Comparison of ENCODE assay signal across 26 mouse cellular contexts in genomic region chr11:99223310-99223709, GRCm38 (mm10). TPM values are rescaled to one million over a fixed set of nuclear protein-coding genes. Genes with fewer than 3 reads are reported as not detected.
A peak's percentile ranks its signal among the peaks of the same experiment; 100 is the strongest.
DNase-seq lines count a peak whose midpoint lies in the region; ATAC-seq and TF ChIP-seq lines count a peak whose summit lies in the region.
"Had no signal": no experiment of that assay in that cellular context is flagged by ENCODE, and none has a peak within 500 bp of the region (broad histone marks: within the 10 kb centered on the region; RNA-seq: fewer than 3 reads in every experiment).

No protein-coding gene starts in this region.

- peaks cover 35% of the 10 kb centered on the region for H3K36me3 ChIP-seq in heart, adult 2 months (ENCODE audit: control insufficient read depth, insufficient read depth, low read length)
- H3K36me3 ChIP-seq in heart, embryonic 15.5 days = peaks cover 65% of the 10 kb centered on the region

- peaks cover 5% of the 10 kb centered on the region for H3K79me2 ChIP-seq in heart, adult 2 months (replicated peaks; ENCODE audit: control insufficient read depth, insufficient read depth, low read length)

- no peak for TF ChIP-seq EP300 in heart, adult 2 months (IDR thresholded peaks at IDR 0.05; ENCODE audit: insufficient read depth, low read depth, low read length)

- no peak for TF ChIP-seq POLR2A in heart, adult 2 months (IDR thresholded peaks at IDR 0.05; ENCODE audit: insufficient read depth, low read depth, low read length)

- no peak for ATAC-seq in heart, embryonic 15.5 days (replicated peaks; ENCODE audit: insufficient number of reproducible peaks, insufficient read depth, low FRiP score, low read depth)
- ATAC-seq: forebrain, embryonic 14.5 days; forebrain, embryonic 16.5 days had no signal

- H3K27me3 ChIP-seq in heart, adult 2 months (ENCODE audit: control insufficient read depth, insufficient read depth, low read length) = no peaks in the 10 kb centered on the region
- H3K27me3 ChIP-seq in heart, embryonic 15.5 days = no peaks in the 10 kb centered on the region
- H3K27me3 ChIP-seq: embryonic facial prominence, embryonic 12.5 days; embryonic facial prominence, embryonic 15.5 days; forebrain, embryonic 12.5 days had no signal

- WGBS in heart, adult 2 months = 43% methylated on average over 5 of the region's 5 CpGs
- WGBS in heart, embryonic 15.5 days = 78% methylated on average over 5 of the region's 5 CpGs

- TF ChIP-seq CTCF in gastrocnemius, adult 2 months (IDR thresholded peaks at IDR 0.05) = no peak
- no peak for TF ChIP-seq CTCF in heart, adult 2 months (IDR thresholded peaks at IDR 0.05)

- no peak for DNase-seq in gastrocnemius, adult 2 months
- DNase-seq in gastrocnemius, postnatal 14 days = no peak
- DNase-seq in heart, adult 2 months = no peak
- DNase-seq in heart, adult 8-10 months (ENCODE audit: low spot score) = no peak
- DNase-seq in heart, adult 9 months (ENCODE audit: low spot score in 2 of 2) = no peak
- DNase-seq: adrenal gland, adult 2 months; adrenal gland, postnatal 10 days; adrenal gland, postnatal 25 days; cerebellum, adult 11 months; cerebellum, adult 18-20 months; cerebellum, adult 8-10 months; cerebellum, adult 9-11 months; cerebellum, postnatal 14 days; cerebellum, postnatal 36 days; embryo, embryonic 11 days had no signal

- H3K4me2 ChIP-seq in heart, embryonic 15.5 days = no peak overlapping the region
- H3K4me2 ChIP-seq: embryonic facial prominence, embryonic 12.5 days; embryonic facial prominence, embryonic 15.5 days; forebrain, embryonic 12.5 days had no signal

- H3K27ac ChIP-seq in gastrocnemius, adult 2 months = peak overlapping the region; percentile 82; the same call in 1 of the 2 replicates
- peak overlapping the region; percentile 58 for H3K27ac ChIP-seq in heart, adult 2 months
- H3K27ac ChIP-seq in heart, embryonic 15.5 days = peak overlapping the region; percentile 13; the same call in 1 of the 2 replicates
- H3K27ac ChIP-seq: embryonic facial prominence, embryonic 12.5 days; embryonic facial prominence, embryonic 15.5 days; forebrain, embryonic 10.5 days; forebrain, embryonic 12.5 days had no signal

- intact Hi-C loops in gastrocnemius, adult 2 months (cut with DNase I) = no loop called here
- intact Hi-C loops in gastrocnemius, postnatal 14 days (cut with DNase I; ENCODE audit: low total_unique reads) = no loop called here
- intact Hi-C loops in heart, adult 2 months (cut with DNase I) = no loop called here

- H3K9me3 ChIP-seq in heart, embryonic 15.5 days (replicated peaks) = no peaks in the 10 kb centered on the region
- H3K9me3 ChIP-seq: embryonic facial prominence, embryonic 12.5 days; embryonic facial prominence, embryonic 15.5 days; forebrain, embryonic 10.5 days; forebrain, embryonic 12.5 days had no signal

- H3K4me1 ChIP-seq in heart, adult 2 months (ENCODE audit: control insufficient read depth, insufficient read depth, low read length) = peaks cover 4% of the 10 kb centered on the region
- H3K4me1 ChIP-seq in heart, embryonic 15.5 days (replicated peaks) = peaks cover 17% of the 10 kb centered on the region

- no peak overlapping the region for H3K9ac ChIP-seq in heart, adult 2 months (ENCODE audit: low read depth, low read length)
- no peak overlapping the region for H3K9ac ChIP-seq in heart, embryonic 15.5 days
- H3K9ac ChIP-seq: embryonic facial prominence, embryonic 12.5 days; embryonic facial prominence, embryonic 15.5 days; forebrain, embryonic 12.5 days had no signal

- H3K4me3 ChIP-seq in gastrocnemius, adult 2 months = no peak overlapping the region
- no peak overlapping the region for H3K4me3 ChIP-seq in heart, adult 2 months
- H3K4me3 ChIP-seq in heart, embryonic 15.5 days = no peak overlapping the region
- H3K4me3 ChIP-seq: embryonic facial prominence, embryonic 12.5 days; embryonic facial prominence, embryonic 15.5 days; erythroblast, embryonic 14.5 days; forebrain, embryonic 10.5 days; forebrain, embryonic 12.5 days had no signal

RNA-seq across cellular contexts. Expression of gene Smarce1, which starts 7.5 kb away (rescaled TPM):
- 10 to 100 TPM; 33.2 to 33.4 TPM for total RNA-seq in gastrocnemius, adult 2 months (2021)
- total RNA-seq in gastrocnemius, postnatal 14 days (2021) = 10 to 100 TPM; 35.8 to 45.7 TPM
- total RNA-seq in heart, adult 2 months (2021) = 10 to 100 TPM; 41.8 to 44.6 TPM
- polyA plus RNA-seq in heart, adult 2 months (2012; rRNA removed) = 22.2 and 29.3 TPM in 2 replicates
- total RNA-seq in heart, adult 8-10 months (2022) = 10 to 100 TPM; 34.8 to 44.8 (median 41.2) TPM
- 136 and 143 TPM in 2 replicates for polyA plus RNA-seq in heart, embryonic 15.5 days (2015; fragmentation: Nextera tagmentation; extraction: Ambion mirVana)

RNA-seq across cellular contexts. Expression of gene Krt222, which starts 20.6 kb away (rescaled TPM):
- 1 to 10 TPM; 2.0 to 6.1 TPM for total RNA-seq in gastrocnemius, adult 2 months (2021)
- total RNA-seq in gastrocnemius, postnatal 14 days (2021) = 10 to 100 TPM in 1 of 2 experiments, 1 to 10 TPM in 1; 8.9 to 11.4 TPM
- total RNA-seq in heart, adult 2 months (2021) = 10 to 100 TPM; 26.9 to 31.0 TPM
- polyA plus RNA-seq in heart, adult 2 months (2012; rRNA removed) = 6.8 and 12.7 TPM in 2 replicates
- total RNA-seq in heart, adult 8-10 months (2022) = 10 to 100 TPM; 26.5 to 44.5 (median 31.0) TPM
- 2.1 and 3.1 TPM in 2 replicates for polyA plus RNA-seq in heart, embryonic 15.5 days (2015; fragmentation: Nextera tagmentation; extraction: Ambion mirVana)
- total RNA-seq: common myeloid progenitor, adult 5-6 weeks; MEL had no signal
- polyA plus RNA-seq: C2C12 had no signal

Comparison
In these comparisons a context has a peak if more than half of its experiments do, and no peak if none do; other contexts are left out.
1. H3K27ac ChIP-seq: peak in every context shown above with its lines; median percentile 82 in gastrocnemius, adult 2 months; 58 in heart, adult 2 months; 13 in heart, embryonic 15.5 days.